Mouse (Mus musculus) embryonic facial prominence, embryonic 10.5 days (tissue): Measurements from ENCODE around the gene Atp6v0a1. TPM values are rescaled to one million over a fixed set of nuclear protein-coding genes. Genes with fewer than 3 reads are reported as not detected.
"Not testable (repeated sequence)": the region's sequence is repeated elsewhere in the genome, so short reads cannot be mapped to it uniquely, and the experiment has no call there.

ENCODE experiments used
- DNase-seq: peaks from one replicate; pipeline ENCODE4 v3.0.0-alpha.2; 2017; ENCODE audit warnings: low spot score
- H3K27ac ChIP-seq: fragments of 300-500 bp; sonication (generic); replicated peaks from 2 replicates; pipeline ENCODE4 v1.5.1; 2016; ENCODE audit warnings: mild to moderate bottlenecking
- H3K27me3 ChIP-seq: fragments of 300-500 bp; sonication (generic); replicated peaks from 2 replicates; pipeline ENCODE4 v1.6.1; 2016; ENCODE audit warnings: low read depth, mild to moderate bottlenecking; ENCODE audit not compliant: poor library complexity, severe bottlenecking
- H3K36me3 ChIP-seq: fragments of 300-500 bp; sonication (generic); replicated peaks from 2 replicates; pipeline ENCODE4 v1.6.1; 2016; ENCODE audit warnings: mild to moderate bottlenecking, moderate library complexity
- H3K4me1 ChIP-seq: fragments of 300-500 bp; sonication (generic); 2 replicates; pipeline ENCODE4 v1.6.1; 2016
- H3K4me3 ChIP-seq: fragments of 300-500 bp; sonication (generic); 2 replicates; pipeline ENCODE4 v1.5.1; 2016; ENCODE audit warnings: mild to moderate bottlenecking, moderate library complexity
- H3K9me3 ChIP-seq: fragments of 300-500 bp; sonication (generic); 2 replicates; pipeline ENCODE4 v1.6.1; 2016; ENCODE audit warnings: mild to moderate bottlenecking
- WGBS: fragments of 180-500 bp; shearing (Covaris S2); methylation state at CpG from one replicate; pipeline ENCODE4 v1.1.7; 2016; 5-methylcytosine and 5-hydroxymethylcytosine counted together
- polyA plus RNA-seq: library from polyadenylated mRNA; unstranded; fragments of >200 nt; fragmentation: Nextera tagmentation; extraction: Ambion mirVana; gene quantifications from 2 replicates; pipeline ENCODE4 v1.2.1, GENCODE M21; 2016

Atp6v0a1 gene
- polyA plus RNA-seq, 1 experiment from 2014 or later: 30.1 TPM

DNA sequence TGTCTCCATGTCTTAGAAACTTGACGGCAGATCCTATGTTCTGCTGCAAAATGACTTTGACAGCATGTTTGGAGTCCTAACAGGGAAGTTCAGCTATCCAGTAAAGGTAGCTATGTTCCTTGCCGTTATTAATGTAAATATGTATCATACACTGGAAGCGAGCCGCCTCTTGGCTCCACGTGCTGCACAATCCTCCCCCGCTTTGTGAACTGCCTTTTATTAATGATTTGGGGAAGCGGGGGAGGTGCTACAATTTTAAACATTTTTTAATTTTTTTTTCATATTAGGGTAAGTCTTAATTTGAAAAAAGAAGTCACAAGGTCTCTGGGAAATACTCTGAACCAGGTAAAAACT is 25.5 kb upstream of the Atp6v0a1 start:
- H3K4me1 ChIP-seq: 0 out of 2 replicates have a peak, but pooled peaks cover 4% of the 10 kb centered on the region
- peaks cover 31% of the 10 kb centered on the region for H3K27me3 ChIP-seq
- no peaks in the 10 kb centered on the region for H3K9me3 ChIP-seq
- H3K36me3 ChIP-seq: no peaks in the 10 kb centered on the region
- WGBS: 82% methylated on average over 7 of the region's 7 CpGs
- H3K27ac ChIP-seq: no peak overlapping the region
- DNase-seq: no peak
- no peak overlapping the region for H3K4me3 ChIP-seq

DNA sequence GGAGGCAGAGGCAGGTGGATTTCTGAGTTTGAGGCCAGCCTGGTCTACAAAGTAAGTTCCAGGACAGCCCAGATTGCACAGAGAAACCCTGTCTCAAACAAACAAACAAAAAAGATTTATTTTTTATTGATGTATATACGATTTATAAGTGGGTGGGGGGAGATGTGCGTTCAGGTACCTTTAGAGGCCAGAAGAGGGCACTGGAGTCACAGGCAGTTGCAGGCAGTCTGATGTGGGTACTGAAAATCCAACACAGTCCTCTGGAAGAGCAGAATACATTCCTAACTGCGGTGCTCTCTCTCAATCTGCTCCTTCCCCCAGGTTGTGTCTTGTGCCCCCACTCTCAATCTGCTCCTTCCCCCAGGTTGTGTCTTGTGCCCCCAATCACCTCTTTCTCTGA is 23.6 kb upstream of the Atp6v0a1 start:
- Histone ChIP-seq H3K9me3 (no peaks in the 10 kb centered on the region), H3K4me1 (0 out of 2 replicates have a peak, but pooled peaks cover 4% of the 10 kb centered on the region), H3K27ac (no peak overlapping the region), H3K36me3 (no peaks in the 10 kb centered on the region), H3K27me3 (peaks cover 27% of the 10 kb centered on the region), H3K4me3 (no peak overlapping the region)
- 57% methylated on average over 3 of the region's 3 CpGs for WGBS
- DNase-seq: no peak

DNA sequence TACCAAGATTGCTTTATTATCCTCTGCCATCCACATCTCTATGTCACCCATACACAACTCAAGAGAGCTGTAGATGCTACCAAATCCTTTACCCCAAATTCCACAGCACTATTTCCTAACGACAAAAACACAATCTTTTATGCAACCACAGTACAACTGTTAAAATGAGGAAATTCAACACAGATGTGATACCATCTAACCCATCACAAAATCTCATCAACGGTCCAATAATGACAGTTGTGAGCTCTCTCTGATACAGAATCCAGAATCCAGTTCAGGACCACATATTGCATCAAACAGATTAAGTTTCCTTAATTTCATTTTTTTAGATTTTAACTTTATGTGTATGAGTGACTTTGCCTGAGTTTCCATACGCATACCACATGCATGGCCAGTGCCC is 20.6 kb upstream of the Atp6v0a1 start:
- Histone ChIP-seq H3K27me3 (peaks cover 3% of the 10 kb centered on the region; the same call in 1 of the 2 replicates), H3K4me3 (no peak overlapping the region), H3K36me3 (no peaks in the 10 kb centered on the region), H3K9me3 (no peaks in the 10 kb centered on the region), H3K4me1 (no peaks in the 10 kb centered on the region), H3K27ac (no peak overlapping the region)
- WGBS: 82% methylated on average over 3 of the region's 3 CpGs
- no peak for DNase-seq

DNA sequence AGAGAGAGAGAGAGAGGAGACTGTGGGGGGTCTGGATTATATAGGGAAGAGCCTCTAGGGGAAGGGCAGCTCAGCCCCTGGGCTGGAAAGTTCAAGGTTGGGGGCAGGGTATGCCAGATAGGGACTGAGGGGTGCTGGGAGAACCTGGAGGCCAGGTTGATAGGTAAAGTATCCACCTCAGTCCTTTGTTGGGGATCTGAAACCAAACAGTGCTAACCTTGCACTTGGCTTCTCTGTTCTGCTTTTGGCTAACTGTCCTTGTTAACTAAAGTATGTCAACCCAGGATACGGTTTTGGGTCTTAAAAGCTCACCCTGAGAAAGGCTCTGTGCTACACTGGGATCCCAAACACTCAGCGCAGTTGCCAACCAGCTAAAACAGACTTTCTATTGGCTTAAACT is 19.6 kb upstream of the Atp6v0a1 start:
- no peak for DNase-seq
- 61% methylated on average over 2 of the region's 2 CpGs for WGBS
- H3K27ac ChIP-seq: no peak overlapping the region
- no peaks in the 10 kb centered on the region; the same call in 1 of the 2 replicates for H3K27me3 ChIP-seq
- no peaks in the 10 kb centered on the region for H3K36me3 ChIP-seq
- no peaks in the 10 kb centered on the region for H3K4me1 ChIP-seq
- no peak overlapping the region for H3K4me3 ChIP-seq
- no peaks in the 10 kb centered on the region for H3K9me3 ChIP-seq

DNA sequence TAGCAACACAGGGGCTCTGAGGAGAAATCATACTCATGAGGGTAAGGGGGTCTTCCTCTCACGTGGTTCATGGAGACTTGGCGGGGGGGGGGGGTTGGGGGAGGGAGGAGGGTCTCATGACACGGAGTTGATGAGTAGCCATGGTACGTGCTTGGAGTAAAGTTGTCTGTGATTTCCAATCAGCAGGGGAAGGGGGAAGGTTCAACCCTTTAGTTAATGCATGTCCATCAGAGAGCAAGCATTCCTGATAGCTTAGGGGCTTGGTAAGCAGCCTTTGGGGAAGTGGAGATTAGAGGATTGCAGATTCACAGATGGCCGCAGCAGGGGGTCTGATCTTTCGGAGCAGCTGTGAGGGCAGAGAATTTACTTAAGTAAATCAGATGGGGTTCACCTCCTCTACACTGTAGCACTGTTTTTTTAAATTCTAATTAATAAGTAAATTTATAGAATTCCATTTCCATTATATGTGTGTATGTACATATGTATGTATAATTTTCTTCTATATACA is 18.2 kb upstream of the Atp6v0a1 start:
- Histone ChIP-seq H3K27me3 (no peaks in the 10 kb centered on the region; the same call in 1 of the 2 replicates), H3K36me3 (no peaks in the 10 kb centered on the region), H3K4me1 (no peaks in the 10 kb centered on the region), H3K4me3 (no peak overlapping the region), H3K27ac (no peak overlapping the region), H3K9me3 (no peaks in the 10 kb centered on the region)
- WGBS: 26% methylated on average over 6 of the region's 6 CpGs
- DNase-seq: no peak

DNA sequence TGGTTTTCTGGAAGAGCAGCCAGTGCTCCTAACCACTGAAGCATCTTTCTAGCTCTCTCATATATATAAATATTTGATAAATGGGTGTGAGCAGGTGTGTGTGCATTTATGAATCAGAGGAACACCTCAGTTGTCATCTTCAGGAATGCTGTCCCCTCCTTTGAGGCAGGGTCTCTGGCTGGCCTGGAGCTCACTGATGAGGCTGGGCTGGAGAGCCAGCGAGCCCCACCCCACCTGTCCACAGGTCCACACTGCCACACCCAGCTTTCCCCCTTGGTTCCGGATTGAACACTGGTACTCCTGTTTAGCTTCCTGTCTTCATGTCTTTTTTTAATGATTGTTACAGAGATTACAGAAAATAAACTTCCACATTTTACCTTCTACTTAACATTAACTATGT is 15.8 kb upstream of the Atp6v0a1 start:
- Histone ChIP-seq H3K27me3 (no peaks in the 10 kb centered on the region; the same call in 1 of the 2 replicates), H3K36me3 (no peaks in the 10 kb centered on the region), H3K4me3 (no peak overlapping the region), H3K9me3 (no peaks in the 10 kb centered on the region), H3K4me1 (no peaks in the 10 kb centered on the region), H3K27ac (no peak overlapping the region)
- no peak for DNase-seq
- 91% methylated on average over 2 of the region's 2 CpGs for WGBS

DNA sequence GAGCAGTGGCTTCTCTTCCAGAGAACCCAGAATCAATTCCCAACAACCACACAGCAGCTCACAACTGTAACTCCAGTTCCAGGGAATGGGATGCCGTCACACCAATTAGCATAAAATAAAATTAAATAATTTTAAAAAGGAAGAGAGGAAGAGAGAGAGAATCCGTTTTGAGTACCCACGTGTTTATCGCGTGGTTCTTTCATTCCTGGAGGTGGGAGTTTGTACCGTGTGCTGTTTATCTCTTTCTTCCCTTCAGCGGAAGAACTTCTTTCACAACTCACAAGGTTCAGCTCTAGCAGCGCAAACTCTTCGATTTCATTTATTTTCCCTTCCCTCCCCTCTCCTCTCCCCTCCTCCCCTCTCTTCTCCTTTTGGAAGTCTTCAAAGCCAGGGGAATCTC is 15.0 kb upstream of the Atp6v0a1 start:
- Histone ChIP-seq H3K27me3 (no peaks in the 10 kb centered on the region; the same call in 1 of the 2 replicates), H3K36me3 (no peaks in the 10 kb centered on the region), H3K9me3 (no peaks in the 10 kb centered on the region), H3K27ac (no peak overlapping the region), H3K4me3 (no peak overlapping the region), H3K4me1 (no peaks in the 10 kb centered on the region)
- 65% methylated on average over 9 of the region's 9 CpGs for WGBS
- no peak for DNase-seq

DNA sequence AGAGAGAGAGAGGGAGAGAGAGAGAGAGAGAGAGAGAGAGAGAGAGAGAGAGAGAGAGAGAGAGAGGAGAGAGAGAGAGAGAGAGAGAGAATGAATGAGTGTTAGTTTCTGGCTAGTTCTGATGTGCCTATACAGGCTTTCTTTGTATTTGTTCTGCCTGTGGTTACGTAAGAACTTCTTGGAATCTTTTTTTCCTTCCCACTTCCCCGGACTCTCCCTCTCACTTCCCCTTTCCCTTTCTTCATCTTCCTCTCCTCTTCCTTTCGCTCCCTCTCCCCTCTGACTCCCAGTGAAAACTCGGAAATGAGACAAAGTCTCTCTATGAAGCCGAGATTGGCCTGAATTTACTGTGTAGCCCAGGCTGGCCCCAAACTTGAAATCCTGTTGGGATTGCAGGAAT is 14.6 kb upstream of the Atp6v0a1 start:
- no peaks in the 10 kb centered on the region for H3K9me3 ChIP-seq
- H3K36me3 ChIP-seq: no peaks in the 10 kb centered on the region
- H3K4me1 ChIP-seq: no peaks in the 10 kb centered on the region
- 74% methylated on average over 5 of the region's 5 CpGs for WGBS
- DNase-seq: no peak
- no peak overlapping the region for H3K4me3 ChIP-seq
- H3K27ac ChIP-seq: no peak overlapping the region
- no peaks in the 10 kb centered on the region for H3K27me3 ChIP-seq

DNA sequence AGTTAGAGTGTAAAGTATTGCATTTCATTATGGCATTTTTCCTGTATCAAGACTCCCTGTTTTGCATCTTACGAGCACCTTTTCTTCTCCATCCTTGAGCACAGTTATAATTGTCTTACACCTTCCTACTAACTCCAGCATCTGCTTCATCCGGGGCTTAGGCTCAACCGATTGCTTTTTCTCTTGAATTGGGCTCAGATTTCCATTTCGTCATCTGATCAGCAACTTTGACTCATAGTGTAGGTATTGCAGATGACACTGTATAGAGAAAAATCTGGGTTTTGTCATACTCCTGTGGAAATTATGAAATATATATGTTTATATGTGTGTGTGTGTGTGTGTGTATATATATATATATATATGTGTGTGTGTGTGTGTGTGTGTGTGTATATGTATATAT is 12.8 kb upstream of the Atp6v0a1 start:
- H3K4me1 ChIP-seq: no peaks in the 10 kb centered on the region
- no peak overlapping the region for H3K27ac ChIP-seq
- no peaks in the 10 kb centered on the region for H3K36me3 ChIP-seq
- no peak overlapping the region for H3K4me3 ChIP-seq
- H3K27me3 ChIP-seq: peaks cover 15% of the 10 kb centered on the region; the same call in 1 of the 2 replicates
- no peak for DNase-seq
- WGBS: 83% methylated on average over 4 of the region's 4 CpGs
- H3K9me3 ChIP-seq: no peaks in the 10 kb centered on the region

DNA sequence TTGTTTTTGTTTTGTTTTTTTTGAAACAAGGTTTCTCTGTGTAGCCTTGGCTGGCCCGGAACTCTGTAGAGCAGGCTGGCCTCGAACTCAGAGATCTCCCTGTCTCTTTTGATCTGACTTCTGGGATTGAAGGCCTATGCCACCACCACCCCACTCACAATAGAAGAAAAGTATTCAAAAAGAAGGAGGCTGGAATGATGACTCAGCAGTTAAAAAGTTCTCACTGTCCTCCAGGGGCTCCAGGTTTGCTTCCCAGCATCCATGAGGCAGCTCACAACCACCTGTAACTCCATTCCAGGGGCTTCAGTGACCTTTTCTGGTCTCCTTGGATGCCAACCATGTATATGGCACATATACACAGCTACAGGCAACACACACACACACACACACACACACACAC is 10.4 kb upstream of the Atp6v0a1 start:
- H3K9me3 ChIP-seq: no peaks in the 10 kb centered on the region
- no peak for DNase-seq
- H3K36me3 ChIP-seq: no peaks in the 10 kb centered on the region
- no peak overlapping the region for H3K4me3 ChIP-seq
- H3K4me1 ChIP-seq: no peaks in the 10 kb centered on the region
- 90% methylated on average over 2 of the region's 2 CpGs for WGBS
- peaks cover 15% of the 10 kb centered on the region; the same call in 1 of the 2 replicates for H3K27me3 ChIP-seq
- no peak overlapping the region for H3K27ac ChIP-seq

DNA sequence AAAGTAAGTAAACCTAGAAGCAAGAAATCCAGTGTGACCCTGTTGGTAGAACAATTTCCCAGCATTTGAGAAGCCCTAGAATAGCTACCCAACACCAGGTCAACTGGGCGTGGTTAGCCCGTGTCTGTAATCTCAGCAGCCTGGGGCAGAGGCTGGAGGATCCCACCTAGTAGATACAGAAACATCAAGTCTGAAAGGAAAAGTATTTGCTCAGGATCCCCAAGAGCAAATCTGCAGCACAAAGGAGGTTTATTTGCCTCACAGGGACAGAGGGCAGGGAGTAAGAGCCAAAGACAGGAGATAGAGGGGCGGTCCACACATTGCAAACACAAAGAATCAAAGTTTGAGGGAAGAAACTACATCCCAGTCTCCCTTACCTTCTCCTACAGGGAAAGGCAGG is 10.0 kb upstream of the Atp6v0a1 start:
- no peaks in the 10 kb centered on the region for H3K36me3 ChIP-seq
- no peak overlapping the region for H3K4me3 ChIP-seq
- no peak overlapping the region for H3K27ac ChIP-seq
- H3K4me1 ChIP-seq: no peaks in the 10 kb centered on the region
- WGBS: 60% methylated on average over 3 of the region's 3 CpGs
- no peaks in the 10 kb centered on the region for H3K9me3 ChIP-seq
- peaks cover 15% of the 10 kb centered on the region; the same call in 1 of the 2 replicates for H3K27me3 ChIP-seq
- no peak for DNase-seq

DNA sequence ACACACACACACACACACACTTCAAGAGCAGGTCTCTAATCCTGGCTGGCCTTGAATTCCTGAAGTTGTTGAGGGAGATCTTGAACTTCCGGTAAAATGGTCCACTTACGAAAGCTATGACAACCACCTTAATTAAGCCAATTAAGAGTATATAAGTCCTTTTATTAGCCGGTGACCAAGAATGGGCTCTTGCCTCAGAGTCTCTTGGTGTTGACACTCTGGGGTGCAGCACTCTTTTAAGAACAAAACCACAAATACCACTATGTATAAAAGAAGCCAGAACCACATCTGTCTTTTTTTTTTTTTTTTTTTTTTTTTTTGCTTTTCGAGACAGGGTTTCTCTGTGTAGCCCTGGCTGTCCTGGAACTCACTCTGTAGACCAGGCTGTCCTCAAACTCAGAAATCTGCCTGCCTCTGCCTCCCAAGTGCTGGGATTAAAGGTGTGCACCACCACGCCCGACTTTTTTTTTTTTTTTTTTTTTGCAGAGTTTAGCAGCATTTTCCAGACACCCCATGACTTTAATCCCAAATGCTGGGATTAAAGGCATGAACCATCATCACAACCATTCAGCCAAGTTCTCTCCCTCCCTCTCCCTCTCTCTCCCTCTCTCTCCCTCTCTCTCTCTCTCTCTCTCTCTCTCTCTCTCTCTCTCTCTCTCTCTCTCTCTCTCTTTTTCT is 7.2 kb upstream of the Atp6v0a1 start:
- 85% methylated on average over 6 of the region's 6 CpGs for WGBS
- peaks cover 15% of the 10 kb centered on the region for H3K27me3 ChIP-seq
- not testable (repeated sequence) for H3K27ac ChIP-seq, DNase-seq, H3K4me1 ChIP-seq, H3K4me3 ChIP-seq, H3K36me3 ChIP-seq, H3K9me3 ChIP-seq

DNA sequence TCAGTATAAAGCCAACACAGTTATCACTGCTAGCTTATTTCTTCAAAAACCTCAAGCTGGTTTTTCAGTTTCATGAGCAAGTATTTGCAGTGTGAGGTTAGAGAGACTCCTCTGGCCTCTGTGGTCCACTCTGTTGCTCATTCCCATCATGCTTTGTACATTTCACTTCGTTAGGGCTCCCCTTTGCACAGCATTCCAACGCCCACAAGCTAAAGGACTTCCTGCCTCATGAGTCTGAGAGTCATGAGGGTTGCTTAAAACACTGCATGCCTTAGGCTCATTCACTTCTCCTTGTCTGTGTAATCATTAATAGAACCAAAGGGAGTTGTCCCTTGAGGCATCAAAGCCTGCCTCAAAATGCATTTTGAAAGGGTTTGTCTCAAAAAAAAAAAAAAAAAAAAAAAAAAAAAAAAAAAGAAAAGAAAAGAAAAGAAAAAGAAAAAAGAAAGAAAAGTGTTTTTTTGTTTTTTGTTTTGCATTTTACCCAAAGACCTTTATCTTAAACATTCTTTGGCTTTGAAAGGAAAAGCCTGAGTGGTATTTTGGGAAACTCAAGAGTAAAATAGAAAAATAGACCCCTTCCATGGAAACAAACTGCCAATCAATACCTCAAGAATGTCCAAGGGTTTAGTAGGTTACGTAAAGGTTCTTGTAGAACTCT is 6.1 kb upstream of the Atp6v0a1 start:
- H3K27me3 ChIP-seq: peaks cover 15% of the 10 kb centered on the region
- no peak overlapping the region for H3K4me3 ChIP-seq
- 45% methylated on average over 3 of the region's 3 CpGs for WGBS
- H3K27ac ChIP-seq: no peak overlapping the region
- H3K4me1 ChIP-seq: no peaks in the 10 kb centered on the region
- no peaks in the 10 kb centered on the region for H3K36me3 ChIP-seq
- H3K9me3 ChIP-seq: no peaks in the 10 kb centered on the region
- no peak for DNase-seq
